Mouse (Mus musculus): ENCODE data around the gene Fstl1.
A peak's percentile ranks its signal among the peaks of the same experiment; 100 is the strongest.

Fstl1 gene

GRCm38 (mm10) chr16:37817986-37818385 lies 41.3 kb downstream of the Fstl1 start:
- no peak for DNase-seq (ENCODE audit: low spot score in 2 of 2)

DNA sequence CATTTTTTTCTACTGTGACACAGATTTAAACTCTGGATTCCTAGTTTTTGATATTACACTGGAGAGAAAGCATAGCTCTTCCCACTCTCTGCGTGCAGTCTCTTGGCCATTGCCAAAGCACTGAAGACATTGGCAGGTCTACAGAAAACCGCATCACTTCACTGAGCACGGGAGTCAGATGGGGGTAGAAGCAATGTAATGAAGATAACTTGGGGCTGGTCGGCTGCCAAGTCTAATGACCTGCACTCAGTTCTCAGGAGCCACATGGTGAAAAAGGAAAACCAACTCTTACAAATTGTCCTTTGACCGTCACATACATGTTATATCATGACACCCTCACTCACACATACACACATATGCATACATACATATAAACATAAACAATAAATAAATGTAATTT lies 47.3 kb downstream of the Fstl1 start:
- DNase-seq (ENCODE audit: low spot score in 2 of 2) = no peak

DNA sequence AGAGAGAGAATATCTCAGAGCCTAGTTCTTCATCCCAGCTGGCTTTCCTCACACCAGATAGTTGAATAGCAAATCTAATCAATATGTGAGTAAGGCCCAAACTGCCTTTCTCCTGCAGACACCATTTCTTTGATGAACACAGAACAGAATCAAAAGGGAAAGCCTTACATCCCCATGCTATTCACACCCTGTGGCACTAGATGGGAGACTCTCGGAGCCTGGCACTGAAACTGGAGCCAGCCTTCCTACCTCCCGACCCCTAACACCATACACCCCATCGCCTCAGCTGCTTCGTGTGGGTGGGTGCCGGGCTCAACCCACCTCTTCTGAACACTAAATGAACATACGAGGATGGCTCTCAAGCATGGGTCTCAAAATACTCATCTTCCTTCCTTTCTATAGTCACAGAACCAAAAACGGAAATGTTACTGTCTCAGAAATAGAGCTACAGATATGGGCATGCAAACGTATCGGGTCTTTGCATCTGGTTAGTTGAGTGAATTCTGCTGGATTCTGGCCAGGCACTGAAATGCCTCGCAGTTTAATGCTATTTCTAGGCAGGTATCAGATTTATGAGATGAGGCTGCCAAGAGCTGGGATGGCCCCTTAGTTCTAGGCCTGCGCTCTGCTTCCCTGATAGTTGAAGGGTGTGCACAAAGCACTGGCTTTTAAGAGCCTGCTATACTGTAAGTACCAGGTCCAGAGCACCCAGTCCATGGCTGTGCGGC lies 48.3 kb downstream of the Fstl1 start:
- DNase-seq (ENCODE audit: low spot score in 2 of 2) = no peak

DNA sequence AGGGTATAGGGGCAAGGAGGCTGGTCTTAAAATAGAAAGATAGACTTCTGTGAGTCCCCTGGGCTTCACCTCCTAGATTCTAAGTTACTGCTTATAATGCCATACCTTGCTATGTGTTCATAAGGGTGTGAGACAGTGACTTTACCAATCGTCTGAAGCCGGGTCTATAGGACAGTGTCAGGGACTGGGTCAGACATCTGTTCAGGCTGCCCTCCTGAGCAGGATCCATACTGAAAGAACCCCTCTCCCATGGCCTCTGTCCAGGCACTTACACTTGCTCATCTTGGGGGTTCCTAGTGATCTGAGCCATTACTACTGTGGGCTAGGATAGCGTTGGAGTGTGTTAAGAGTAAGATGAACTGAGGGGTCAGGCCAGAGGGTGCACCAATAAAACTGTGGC lies 49.6 kb downstream of the Fstl1 start:
- DNase-seq (ENCODE audit: low spot score in 2 of 2) = no peak

DNA sequence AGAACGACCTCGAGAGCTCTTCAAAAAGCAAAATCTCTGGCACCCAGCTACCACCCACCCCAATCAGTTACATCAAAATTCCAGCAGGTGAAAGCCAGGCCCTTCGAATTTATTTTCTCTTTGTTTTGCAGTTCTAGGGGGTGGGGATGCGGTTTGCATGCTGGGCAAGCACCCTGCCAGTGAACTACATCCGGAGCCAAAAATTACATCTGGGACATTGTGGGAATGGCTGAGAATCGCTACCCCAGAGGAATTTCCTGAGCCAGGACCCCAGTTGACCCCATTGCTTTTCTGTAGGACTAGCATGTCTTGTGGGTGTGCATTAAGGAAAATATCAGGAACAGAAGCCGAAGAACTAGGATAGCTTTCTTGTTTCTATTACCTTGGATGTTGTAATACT lies 54.4 kb downstream of the Fstl1 start:
- DNase-seq (ENCODE audit: low spot score in 2 of 2) = no peak

GRCm38 (mm10) chr16:37837571-37837970 lies 60.9 kb downstream of the Fstl1 start:
- no peak for DNase-seq (ENCODE audit: low spot score in 2 of 2)

DNA sequence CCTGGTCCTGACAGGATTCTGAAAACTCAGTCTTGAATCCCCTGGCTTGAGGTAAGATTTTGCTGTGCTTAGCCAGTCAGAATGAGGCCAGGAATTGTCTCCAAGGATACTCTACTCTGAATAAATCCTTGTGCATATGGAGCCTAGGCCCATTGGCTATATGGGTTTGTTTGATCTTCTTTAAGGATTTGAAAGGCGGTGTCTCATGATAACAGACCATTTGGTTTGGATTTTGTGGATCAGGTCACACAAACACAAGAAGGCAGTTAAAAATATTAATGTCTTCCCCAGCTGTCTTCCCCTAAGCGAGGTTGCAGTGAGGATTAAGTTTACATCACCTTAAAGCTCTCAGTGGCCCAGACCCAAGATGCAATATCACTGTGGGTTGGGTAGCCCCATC lies 65.8 kb downstream of the Fstl1 start:
- DNase-seq (ENCODE audit: low spot score in 2 of 2) = no peak

DNA sequence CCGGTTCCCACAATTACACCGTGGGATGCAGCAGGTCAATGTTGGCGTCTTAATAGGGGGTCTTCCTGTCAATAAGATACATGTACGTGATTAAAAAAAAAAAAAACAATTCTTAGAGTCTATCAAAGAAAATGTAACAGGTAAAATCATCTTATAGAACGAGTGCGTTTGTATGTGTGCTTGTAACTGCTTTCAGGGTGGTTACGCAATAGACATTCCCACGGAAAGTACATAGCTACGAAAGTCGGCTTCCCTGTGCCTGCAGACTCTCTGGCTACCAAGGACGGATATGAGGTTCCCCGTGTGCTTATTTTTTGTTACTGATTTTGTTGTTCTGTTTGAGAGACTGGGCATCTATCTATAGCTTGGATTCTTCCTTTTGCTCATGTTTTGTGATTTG lies 67.1 kb downstream of the Fstl1 start:
- no peak for DNase-seq (ENCODE audit: low spot score in 2 of 2)

GRCm38 (mm10) chr16:37845202-37845925 lies 68.7 kb downstream of the Fstl1 start:
- DNase-seq (ENCODE audit: low spot score in 2 of 2) = no peak

DNA sequence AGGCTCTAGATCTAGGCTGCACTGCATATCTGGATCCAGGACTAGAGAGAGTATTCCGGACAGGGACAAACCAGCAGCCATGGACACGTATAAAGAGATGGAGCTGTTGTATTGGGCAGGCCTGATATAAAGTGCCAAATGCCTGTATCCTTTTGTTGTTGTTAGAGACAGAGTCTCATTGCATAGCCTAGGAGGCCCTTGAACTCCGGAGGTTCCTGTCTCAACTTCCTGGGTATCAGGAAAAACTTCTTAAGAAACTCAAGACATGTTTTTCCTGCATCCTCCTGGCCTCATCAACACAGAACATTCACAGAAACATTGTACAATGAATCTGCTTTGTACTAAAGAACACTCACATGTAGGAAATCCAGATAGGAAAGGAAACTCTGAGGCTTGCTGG lies 70.4 kb downstream of the Fstl1 start:
- no peak for DNase-seq (ENCODE audit: low spot score in 2 of 2)

- no peak for DNase-seq (ENCODE audit: low spot score in 2 of 2)
Measured at GRCm38 (mm10) chr16:37851366-37851765, 74.7 kb downstream of the Fstl1 start.

DNA sequence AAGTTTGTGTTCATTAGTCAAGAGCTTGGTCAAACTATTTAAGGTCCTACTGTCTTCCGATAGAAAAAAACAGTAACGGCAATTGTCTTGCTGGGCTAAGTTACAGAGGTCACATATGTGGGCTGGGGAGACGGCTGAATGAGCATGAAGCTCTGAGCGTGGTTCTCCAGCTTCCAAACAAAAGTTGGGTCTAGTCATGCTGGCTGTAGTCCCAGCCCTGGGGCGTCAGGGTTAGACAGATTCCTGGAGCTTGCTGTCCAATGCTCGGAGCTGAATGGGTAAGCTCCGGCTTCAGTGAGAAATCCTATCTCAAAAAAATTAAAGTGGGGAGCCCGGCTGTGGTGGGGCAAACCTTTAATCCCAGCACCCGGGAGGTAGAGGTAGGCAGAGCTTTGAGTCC lies 76.6 kb downstream of the Fstl1 start:
- DNase-seq (ENCODE audit: low spot score in 2 of 2) = no peak

DNA sequence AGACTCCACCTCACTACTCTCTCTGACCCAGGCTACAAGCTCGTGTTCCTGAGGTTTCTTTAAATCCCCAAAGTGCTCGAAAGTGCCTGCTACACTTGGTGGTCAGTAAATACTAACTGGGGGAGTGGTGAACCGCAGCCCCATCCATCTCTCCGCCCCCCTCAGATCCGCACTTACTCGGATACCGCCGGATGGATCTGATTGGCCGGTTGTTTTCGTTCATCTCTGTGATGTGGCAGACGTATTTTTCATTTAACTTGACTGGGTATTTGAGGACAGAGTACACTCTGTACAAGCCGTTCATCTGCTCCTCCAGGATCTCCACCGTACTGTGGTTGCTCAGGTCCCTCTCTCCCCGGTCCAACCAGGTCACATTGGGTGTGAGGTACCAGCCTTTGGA lies 77.4 kb downstream of the Fstl1 start:
- DNase-seq (ENCODE audit: low spot score in 2 of 2) = no peak

GRCm38 (mm10) chr16:37854593-37854992 lies 77.9 kb downstream of the Fstl1 start:
- DNase-seq (ENCODE audit: low spot score in 2 of 2) = no peak

GRCm38 (mm10) chr16:37855583-37855982 lies 78.9 kb downstream of the Fstl1 start:
- no peak for DNase-seq (ENCODE audit: low spot score in 2 of 2)

DNA sequence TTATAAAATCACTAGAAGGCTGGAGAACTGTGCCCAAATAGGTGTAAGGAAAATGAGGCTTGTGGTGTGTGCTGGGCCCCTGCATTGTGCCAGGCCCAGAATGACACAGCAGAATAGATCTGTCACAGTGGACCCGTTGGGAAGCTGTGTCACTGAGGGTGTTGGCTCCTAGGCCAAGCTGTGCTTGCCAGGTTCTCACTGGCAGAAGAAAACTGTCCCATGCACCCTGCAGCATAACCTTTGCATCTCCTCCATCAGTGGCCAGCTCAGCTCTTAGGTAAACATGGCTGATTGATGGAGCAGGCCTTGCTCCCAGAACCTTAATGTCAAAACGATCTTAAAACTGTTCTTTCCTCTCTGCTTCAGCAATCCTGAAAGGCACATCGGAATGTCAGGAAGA lies 79.7 kb downstream of the Fstl1 start:
- no peak for DNase-seq (ENCODE audit: low spot score in 2 of 2)

- DNase-seq (ENCODE audit: low spot score in 2 of 2) = no peak
Measured at GRCm38 (mm10) chr16:37857495-37857894, 80.8 kb downstream of the Fstl1 start.

DNA sequence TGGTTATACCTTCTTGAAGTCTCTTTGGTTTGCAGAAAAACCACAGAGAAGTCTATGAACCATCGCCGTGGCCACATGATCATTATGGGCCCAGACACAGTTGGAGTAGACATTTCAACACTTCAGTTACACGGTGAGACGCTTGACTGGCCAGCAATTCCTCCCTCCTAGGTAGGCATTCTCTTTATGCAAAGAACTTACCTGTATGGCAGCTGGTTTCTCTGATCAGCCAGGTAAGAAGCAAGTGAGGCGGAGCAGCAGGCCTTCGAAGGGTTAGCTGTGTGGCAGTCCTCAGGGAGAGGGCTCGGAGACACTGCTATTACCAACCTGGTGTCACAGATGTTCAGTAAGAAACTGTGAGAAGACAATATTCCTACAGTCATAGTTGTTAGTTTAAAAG lies 83.5 kb downstream of the Fstl1 start:
- no peak for DNase-seq (ENCODE audit: low spot score in 2 of 2)

GRCm38 (mm10) chr16:37861029-37861428 lies 84.4 kb downstream of the Fstl1 start, which contains the start of gene Gm36028:
Gene Gm36028, minus strand, starts transcription at chr16:37861146.
- no peak for DNase-seq (ENCODE audit: low spot score in 2 of 2)

DNA sequence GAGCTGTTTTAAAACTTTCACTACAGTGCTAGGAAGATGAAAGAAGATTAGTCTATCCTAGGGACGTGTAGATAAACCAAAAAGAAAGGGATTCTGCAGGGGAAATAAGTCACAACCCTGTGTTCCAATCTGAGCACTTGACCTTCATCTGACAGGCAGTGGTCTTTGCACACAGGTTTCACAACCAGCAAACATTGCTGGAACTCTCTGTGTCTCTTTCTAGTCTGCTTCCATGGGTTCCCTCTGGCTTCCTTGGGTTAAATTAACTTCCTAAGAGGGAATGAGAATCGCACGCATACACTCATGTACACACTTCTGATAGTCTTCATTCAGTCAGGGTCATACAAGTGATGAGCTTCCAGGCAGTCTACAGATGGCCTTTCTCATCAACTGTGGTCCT lies 87.2 kb downstream of the Fstl1 start:
- DNase-seq (ENCODE audit: low spot score in 2 of 2) = no peak

- no peak for DNase-seq (ENCODE audit: low spot score in 2 of 2)
Measured at GRCm38 (mm10) chr16:37865841-37866240, 89.2 kb downstream of the Fstl1 start.

GRCm38 (mm10) chr16:37867791-37868505 lies 91.3 kb downstream of the Fstl1 start, which contains the start of gene Lrrc58:
Gene Lrrc58, plus strand, starts transcription at chr16:37868389.
- DNase-seq (ENCODE audit: low spot score in 2 of 2) = peak; percentile 71 to 84

Measured in urinary bladder, adult 18-20 months (tissue).